Mouse (Mus musculus): Measurements from ENCODE around the gene Nrbf2. TPM values are rescaled to one million over a fixed set of nuclear protein-coding genes. Genes with fewer than 3 reads are reported as not detected.

The Nrbf2 gene
- polyA plus RNA-seq, 1 experiment, result 16.8 TPM

- peak; percentile 79 for TF ChIP-seq USF1 (IDR thresholded peaks at IDR 0.05; ENCODE audit: low read depth)
- TF ChIP-seq SRF (IDR thresholded peaks at IDR 0.05; ENCODE audit: control insufficient read depth, insufficient read length, low read depth), result no peak
- Histone ChIP-seq H3K79me2 (ENCODE audit: control insufficient read depth, insufficient read depth) (no peaks in the 10 kb centered on the region), H3K27me3 (ENCODE audit: control insufficient read depth, insufficient read depth, insufficient read length) (no peaks in the 10 kb centered on the region), H3K4me3 (peak overlapping the region; percentile 10), H3ac (ENCODE audit: control insufficient read depth, insufficient read length) (no peak overlapping the region), H3K4me2 (ENCODE audit: low read depth) (peak overlapping the region; percentile 91), H3K36me3 (ENCODE audit: control insufficient read depth, insufficient read depth) (no peaks in the 10 kb centered on the region)
These were observed 12.2 kb upstream of the Nrbf2 start for GRCm38 (mm10) chr10:67297175-67297855.

- H3K36me3 ChIP-seq (ENCODE audit: control insufficient read depth, insufficient read depth), result no peaks in the 10 kb centered on the region
- TF ChIP-seq MYOG (IDR thresholded peaks at IDR 0.05; ENCODE audit: control insufficient read depth in 1 of 3, insufficient read depth in 1 of 3, insufficient read length in 2 of 3, low read depth in 2 of 3) (no peak), TCF12 (IDR thresholded peaks at IDR 0.05; ENCODE audit: insufficient read depth, poor library complexity, severe bottlenecking) (no peak), TCF3 (IDR thresholded peaks at IDR 0.05; ENCODE audit: insufficient read length, low read depth) (no peak), SRF (IDR thresholded peaks at IDR 0.05; ENCODE audit: control insufficient read depth, insufficient read length, low read depth) (no peak), POLR2A (IDR thresholded peaks at IDR 0.05; ENCODE audit: insufficient read length, low read depth) (no peak), MYOD1 (IDR thresholded peaks at IDR 0.05; ENCODE audit: control insufficient read depth in 1 of 3, insufficient read length in 2 of 3, low read depth in 2 of 3) (no peak), E2F4 (IDR thresholded peaks at IDR 0.05; ENCODE audit: insufficient read depth) (no peak), CEBPB (IDR thresholded peaks at IDR 0.05; ENCODE audit: insufficient read depth, poor library complexity, severe bottlenecking) (no peak), USF1 (IDR thresholded peaks at IDR 0.05; ENCODE audit: low read depth) (no peak)
- no peaks in the 10 kb centered on the region for H3K79me2 ChIP-seq (ENCODE audit: control insufficient read depth, insufficient read depth)
- no peak overlapping the region for H3ac ChIP-seq (ENCODE audit: control insufficient read depth, insufficient read length)
- H3K4me2 ChIP-seq (ENCODE audit: low read depth), result peak overlapping the region; percentile 91
- H3K4me3 ChIP-seq, result peak overlapping the region; percentile 10
- no peaks in the 10 kb centered on the region for H3K27me3 ChIP-seq (ENCODE audit: control insufficient read depth, insufficient read depth, insufficient read length)
These were observed 11.5 kb upstream of the Nrbf2 start for GRCm38 (mm10) chr10:67296482-67297152.

- TF ChIP-seq USF1 (IDR thresholded peaks at IDR 0.05; ENCODE audit: low read depth), result no peak
- no peak for TF ChIP-seq MYOG (IDR thresholded peaks at IDR 0.05; ENCODE audit: control insufficient read depth in 1 of 3, insufficient read depth in 1 of 3, insufficient read length in 2 of 3, low read depth in 2 of 3)
- no peak for TF ChIP-seq MAX (IDR thresholded peaks at IDR 0.05; ENCODE audit: low read depth)
- TF ChIP-seq TCF3 (IDR thresholded peaks at IDR 0.05; ENCODE audit: insufficient read length, low read depth), result no peak
- TF ChIP-seq SRF (IDR thresholded peaks at IDR 0.05; ENCODE audit: control insufficient read depth, insufficient read length, low read depth), result no peak
- no peak for TF ChIP-seq TCF12 (IDR thresholded peaks at IDR 0.05; ENCODE audit: insufficient read depth, poor library complexity, severe bottlenecking)
- TF ChIP-seq POLR2A (IDR thresholded peaks at IDR 0.05; ENCODE audit: insufficient read length, low read depth), result no peak
- no peak for TF ChIP-seq CEBPB (IDR thresholded peaks at IDR 0.05; ENCODE audit: insufficient read depth, poor library complexity, severe bottlenecking)
- TF ChIP-seq POLR2AphosphoS2 (IDR thresholded peaks at IDR 0.05; ENCODE audit: insufficient read length, low read depth), result no peak
- TF ChIP-seq E2F4 (IDR thresholded peaks at IDR 0.05; ENCODE audit: insufficient read depth), result no peak
- no peak for TF ChIP-seq MYOD1 (IDR thresholded peaks at IDR 0.05; ENCODE audit: control insufficient read depth in 1 of 3, insufficient read length in 2 of 3, low read depth in 2 of 3)
- Histone ChIP-seq H3K79me2 (ENCODE audit: control insufficient read depth, insufficient read depth) (no peaks in the 10 kb centered on the region), H3K27me3 (ENCODE audit: control insufficient read depth, insufficient read depth, insufficient read length) (no peaks in the 10 kb centered on the region), H3K4me3 (no peak overlapping the region), H3K36me3 (ENCODE audit: control insufficient read depth, insufficient read depth) (no peaks in the 10 kb centered on the region), H3K4me2 (ENCODE audit: low read depth) (no peak overlapping the region), H3ac (ENCODE audit: control insufficient read depth, insufficient read length) (no peak overlapping the region)
These were observed 10.9 kb upstream of the Nrbf2 start for GRCm38 (mm10) chr10:67295938-67296466.

GRCm38 (mm10) chr10:67295331-67295730 lies 10.2 kb upstream of the Nrbf2 start:
- Histone ChIP-seq H3K4me3 (no peak overlapping the region), H3K4me2 (ENCODE audit: low read depth) (no peak overlapping the region), H3ac (ENCODE audit: control insufficient read depth, insufficient read length) (no peak overlapping the region), H3K79me2 (ENCODE audit: control insufficient read depth, insufficient read depth) (no peaks in the 10 kb centered on the region), H3K36me3 (ENCODE audit: control insufficient read depth, insufficient read depth) (no peaks in the 10 kb centered on the region), H3K27me3 (ENCODE audit: control insufficient read depth, insufficient read depth, insufficient read length) (no peaks in the 10 kb centered on the region)
- TF ChIP-seq SRF (IDR thresholded peaks at IDR 0.05; ENCODE audit: control insufficient read depth, insufficient read length, low read depth), result no peak
- TF ChIP-seq E2F4 (IDR thresholded peaks at IDR 0.05; ENCODE audit: insufficient read depth), result no peak
- no peak for TF ChIP-seq TCF12 (IDR thresholded peaks at IDR 0.05; ENCODE audit: insufficient read depth, poor library complexity, severe bottlenecking)
- no peak for TF ChIP-seq MYOD1 (IDR thresholded peaks at IDR 0.05; ENCODE audit: control insufficient read depth in 1 of 3, insufficient read length in 2 of 3, low read depth in 2 of 3)
- no peak for TF ChIP-seq MAX (IDR thresholded peaks at IDR 0.05; ENCODE audit: low read depth)
- TF ChIP-seq TCF3 (IDR thresholded peaks at IDR 0.05; ENCODE audit: insufficient read length, low read depth), result no peak
- TF ChIP-seq MYOG (IDR thresholded peaks at IDR 0.05; ENCODE audit: control insufficient read depth in 1 of 3, insufficient read depth in 1 of 3, insufficient read length in 2 of 3, low read depth in 2 of 3), result no peak
- TF ChIP-seq CEBPB (IDR thresholded peaks at IDR 0.05; ENCODE audit: insufficient read depth, poor library complexity, severe bottlenecking), result no peak
- no peak for TF ChIP-seq USF1 (IDR thresholded peaks at IDR 0.05; ENCODE audit: low read depth)
- TF ChIP-seq POLR2AphosphoS2 (IDR thresholded peaks at IDR 0.05; ENCODE audit: insufficient read length, low read depth), result no peak
- TF ChIP-seq REST (IDR thresholded peaks at IDR 0.05; ENCODE audit: insufficient read depth, insufficient read length), result no peak
- no peak for TF ChIP-seq POLR2A (IDR thresholded peaks at IDR 0.05; ENCODE audit: insufficient read length, low read depth)

Measured in myocyte (in vitro differentiated cells).